Comparison of ENCODE assay signal across 8 mouse cellular contexts in genomic region chr1:66861764-66862672, GRCm38 (mm10). TPM values are rescaled to one million over a fixed set of nuclear protein-coding genes. Genes with fewer than 3 reads are reported as not detected.
DNase-seq lines count a peak whose midpoint lies in the region; ATAC-seq and TF ChIP-seq lines count a peak whose summit lies in the region.

No protein-coding gene starts in this region.

- intact Hi-C loops in gastrocnemius, adult 2 months (cut with DNase I), result loop anchor here (2.0 to 5.0 kb wide), 2 partner anchors 35 to 45 kb away; partner anchors contain the start of gene Kansl1l

- 31% methylated on average over 14 of the region's 14 CpGs for WGBS in limb, embryonic 10.5 days
- 9% methylated on average over 14 of the region's 14 CpGs for WGBS in neural tube, embryonic 14.5 days

- H3K27me3 ChIP-seq in CH12.LX (replicated peaks), result no peaks in the 10 kb centered on the region
- H3K27me3 ChIP-seq in limb, embryonic 10.5 days (ENCODE audit: low read depth, poor library complexity, severe bottlenecking), result no peaks in the 10 kb centered on the region
- no peaks in the 10 kb centered on the region for H3K27me3 ChIP-seq in neural tube, embryonic 14.5 days (ENCODE audit: control insufficient read depth, insufficient read depth, low read length)

- dilution Hi-C loops in CH12.LX (cut with MboI; ENCODE audit: extremely low pct_ligation_motif_present, extremely low pct_unique_long_range_greater_than_20kb, low sequenced_read_pairs), result no loop called here

- no peak for TF ChIP-seq POLR2A in CH12.LX (IDR thresholded peaks at IDR 0.05; ENCODE audit: low read depth, low read length)

- H3K79me2 ChIP-seq in CH12.LX (replicated peaks; ENCODE audit: control insufficient read depth, extremely low read depth, insufficient read depth, poor library complexity, severe bottlenecking), result peaks cover 36% of the 10 kb centered on the region

- H3K4me1 ChIP-seq in CH12.LX (ENCODE audit: control insufficient read depth in 1 of 2, insufficient read depth in 2 of 2), result peaks cover 5 to 40% of the 10 kb centered on the region in 2 experiments; a peak in 3 of 4 replicates
- H3K4me1 ChIP-seq in limb, embryonic 10.5 days, result peaks cover 26% of the 10 kb centered on the region
- H3K4me1 ChIP-seq in neural tube, embryonic 14.5 days (ENCODE audit: control insufficient read depth, insufficient read depth, low read length), result no peaks in the 10 kb centered on the region

- in situ Hi-C loops in CH12.LX (cut with MboI; ENCODE audit: low pct_ligation_motif_present, low pct_unique_long_range_greater_than_20kb, low sequenced_read_pairs), result no loop called here

- H3K4me2 ChIP-seq in CH12.LX (ENCODE audit: insufficient read depth, low read depth, poor library complexity, severe bottlenecking), result peak overlapping the region; percentile 97
- peak overlapping the region; percentile 82 for H3K4me2 ChIP-seq in neural tube, embryonic 14.5 days (ENCODE audit: low read depth, low read length)

- TF ChIP-seq CTCF in gastrocnemius, adult 2 months (IDR thresholded peaks at IDR 0.05), result no peak
- no peak for TF ChIP-seq CTCF in CH12.LX (conservative IDR thresholded peaks at IDR 0.05 in 1 of 2, IDR thresholded peaks at IDR 0.05 in 1 of 2; ENCODE audit: low read depth in 2 of 2, low read length in 2 of 2)

- ATAC-seq in neural tube, embryonic 14.5 days (ENCODE audit: low read depth), result peak; percentile 22; the same call in 1 of the 2 replicates

- peaks cover 19% of the 10 kb centered on the region for H3K9me3 ChIP-seq in CH12.LX (replicated peaks; ENCODE audit: low read length)
- H3K9me3 ChIP-seq in limb, embryonic 10.5 days (replicated peaks), result no peaks in the 10 kb centered on the region
- H3K9me3 ChIP-seq in neural tube, embryonic 14.5 days (ENCODE audit: control insufficient read depth, low read length), result 0 out of 2 replicates have a peak, but pooled peaks cover 2% of the 10 kb centered on the region

- TF ChIP-seq EP300 in CH12.LX (IDR thresholded peaks at IDR 0.05; ENCODE audit: low read length), result no peak

- peak overlapping the region; percentile 60 for H3K9ac ChIP-seq in CH12.LX (ENCODE audit: insufficient read depth, low read depth)
- no peak overlapping the region for H3K9ac ChIP-seq in neural tube, embryonic 14.5 days (replicated peaks; ENCODE audit: low read depth, low read length)

- TF ChIP-seq RAD21 in CH12.LX (IDR thresholded peaks at IDR 0.05; ENCODE audit: low read depth, low read length), result no peak

- peak overlapping the region; percentile 99 for H3K4me3 ChIP-seq in gastrocnemius, adult 2 months
- H3K4me3 ChIP-seq in CH12.LX (replicated peaks in 1 of 3; ENCODE audit: low read depth in 2 of 3, low read length in 2 of 3, poor library complexity in 1 of 3), result peak overlapping the region; percentile 92 to 94 (median 93)
- H3K4me3 ChIP-seq in limb, embryonic 10.5 days, result peak overlapping the region; percentile 96
- H3K4me3 ChIP-seq in neural tube, embryonic 14.5 days (ENCODE audit: low read depth, low read length), result peak overlapping the region; percentile 70

- H3K36me3 ChIP-seq in CH12.LX (replicated peaks in 1 of 2; ENCODE audit: control insufficient read depth in 1 of 2, insufficient read depth in 1 of 2, low read length in 1 of 2), result peaks cover 5 to 29% of the 10 kb centered on the region in 2 experiments
- H3K36me3 ChIP-seq in limb, embryonic 10.5 days, result peaks cover 7% of the 10 kb centered on the region
- H3K36me3 ChIP-seq in neural tube, embryonic 14.5 days (ENCODE audit: control insufficient read depth, insufficient read depth, low read length), result no peaks in the 10 kb centered on the region

- no peak for DNase-seq in gastrocnemius, adult 2 months
- DNase-seq in gastrocnemius, adult 8-10 months (ENCODE audit: low spot score in 2 of 2), result no peak
- DNase-seq in CH12.LX (ENCODE audit: extremely low read depth), result peak; percentile 28
- DNase-seq in fat pad, adult 2 months (ENCODE audit: extremely low read depth, low read depth, low spot score), result peak; percentile 68
- no peak for DNase-seq in limb, embryonic 10.5 days (ENCODE audit: low spot score)
- no peak for DNase-seq in frontal cortex, postnatal 10 days (ENCODE audit: low spot score in 2 of 2)
- no peak for DNase-seq in urinary bladder, postnatal 14 days (ENCODE audit: low spot score)

- peak overlapping the region; percentile 97 for H3K27ac ChIP-seq in gastrocnemius, adult 2 months
- H3K27ac ChIP-seq in CH12.LX (ENCODE audit: insufficient read depth, low read depth), result no peak overlapping the region
- H3K27ac ChIP-seq in limb, embryonic 10.5 days, result peak overlapping the region; percentile 96; the same call in 1 of the 2 replicates
- no peak overlapping the region; the same call in 1 of the 2 replicates for H3K27ac ChIP-seq in neural tube, embryonic 14.5 days (ENCODE audit: low read depth, low read length)

TF ChIP-seq in CH12.LX, 34 proteins besides CTCF, POLR2A, EP300 and RAD21:
- TF ChIP-seq ZNF384 (IDR thresholded peaks at IDR 0.05; ENCODE audit: low read depth, low read length) (peak; percentile 81), IRF4 (IDR thresholded peaks at IDR 0.05; ENCODE audit: low read depth, low read length) (peak; percentile 45; the same call in 1 of the 2 replicates), ELF1 (IDR thresholded peaks at IDR 0.05; ENCODE audit: low read depth, low read length) (no peak), MAFK (IDR thresholded peaks at IDR 0.05; ENCODE audit: insufficient replicate concordance, low read length) (peak; percentile 88), USF2 (conservative IDR thresholded peaks at IDR 0.05; ENCODE audit: low read depth, low read length) (no peak), SMC3 (IDR thresholded peaks at IDR 0.05; ENCODE audit: low read depth, low read length) (no peak), UBTF (IDR thresholded peaks at IDR 0.05; ENCODE audit: low read depth, low read length) (0 out of 2 replicates have a peak, but pooled peaks have one; percentile 11)

RNA-seq across cellular contexts. Expression of gene Acadl, which starts 1.1 kb away (rescaled TPM):
- total RNA-seq in gastrocnemius, adult 2 months (2021), result 100 to 1,000 TPM; 186 to 398 TPM
- total RNA-seq in gastrocnemius, adult 8-10 months (2022), result 100 to 1,000 TPM; 221 to 291 (median 229) TPM
- total RNA-seq in CH12.LX (2012; rRNA removed) (18.8 and 24.7 TPM in 2 replicates), CH12.LX (2014; rRNA removed) (26.2 and 28.4 TPM in 2 replicates)
- polyA plus RNA-seq in CH12.LX (2012; ENCODE audit: insufficient read length, low read depth), result 58.9 and 62.6 TPM in 2 replicates
- polyA plus RNA-seq in limb, embryonic 10.5 days (2016; fragmentation: Nextera tagmentation; extraction: Ambion mirVana), result 33.2 and 42.9 TPM in 2 replicates
- polyA plus RNA-seq in neural tube, embryonic 14.5 days (2014; fragmentation: Nextera tagmentation; extraction: Ambion mirVana), result 40.7 and 60.7 TPM in 2 replicates

RNA-seq across cellular contexts. Expression of gene Kansl1l, which starts 44.7 kb away (rescaled TPM):
- 10 to 100 TPM; 23.2 to 23.8 TPM for total RNA-seq in gastrocnemius, adult 2 months (2021)
- 10 to 100 TPM; 21.4 to 24.1 (median 23.0) TPM for total RNA-seq in gastrocnemius, adult 8-10 months (2022)
- 2.8 and 3.3 TPM in 2 replicates for total RNA-seq in CH12.LX (2012; rRNA removed)
- 6.0 and 6.9 TPM in 2 replicates for total RNA-seq in CH12.LX (2014; rRNA removed)
- polyA plus RNA-seq in CH12.LX (2012; ENCODE audit: insufficient read length, low read depth), result 3.5 and 3.6 TPM in 2 replicates
- polyA plus RNA-seq in limb, embryonic 10.5 days (2016; fragmentation: Nextera tagmentation; extraction: Ambion mirVana), result 10.6 and 16.2 TPM in 2 replicates
- 15.6 and 16.6 TPM in 2 replicates for polyA plus RNA-seq in neural tube, embryonic 14.5 days (2014; fragmentation: Nextera tagmentation; extraction: Ambion mirVana)

Comparison
In these comparisons a context has a peak if more than half of its experiments do, and no peak if none do; other contexts are left out.
1. DNase-seq: peak in CH12.LX (single experiment) and fat pad, adult 2 months (single experiment); none in gastrocnemius, adult 2 months (single experiment), gastrocnemius, adult 8-10 months (0 of 2), limb, embryonic 10.5 days (single experiment), frontal cortex, postnatal 10 days (0 of 2) and urinary bladder, postnatal 14 days (single experiment).
2. H3K27ac ChIP-seq: peak in gastrocnemius, adult 2 months (single experiment) and limb, embryonic 10.5 days (single experiment); none in CH12.LX (single experiment) and neural tube, embryonic 14.5 days (single experiment).
3. RNA of gene Acadl, which starts 1.1 kb away (total RNA-seq): 186 to 398 TPM in gastrocnemius, adult 2 months and 221 to 291 TPM in gastrocnemius, adult 8-10 months; 18.8 to 28.4 TPM in CH12.LX; every median in the first group is over 4 times any median in the second.
4. Peak in every context shown above with its lines, with median percentiles within 50 percentile points of each other: H3K4me3 ChIP-seq.